In the genomic region with DNA sequence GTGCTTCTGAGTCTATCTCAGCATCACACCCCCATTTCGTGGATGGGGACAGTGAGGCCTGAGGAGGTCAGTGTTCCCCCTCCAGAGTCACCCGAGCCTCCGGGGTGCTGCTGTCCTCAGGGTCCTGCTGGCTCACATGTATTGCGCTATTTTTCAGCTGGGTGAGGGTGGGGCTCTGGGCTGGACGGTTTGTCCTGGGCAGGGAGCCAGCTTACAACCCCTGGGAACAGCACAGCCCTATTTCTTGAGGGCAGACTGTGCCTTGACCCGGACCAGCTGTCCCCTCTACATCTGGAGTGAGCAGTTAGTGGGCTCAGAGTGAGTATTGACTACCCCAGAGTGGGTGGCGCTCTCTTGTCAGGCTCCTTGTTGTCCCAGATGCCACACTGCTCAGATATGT, we compare ENCODE assay signal across 10 mouse cellular contexts. TPM values are rescaled to one million over a fixed set of nuclear protein-coding genes. Genes with fewer than 3 reads are reported as not detected.
DNase-seq lines count a peak whose midpoint lies in the region; ATAC-seq and TF ChIP-seq lines count a peak whose summit lies in the region.
"Had no signal": no experiment of that assay in that cellular context is flagged by ENCODE, and none has a peak within 500 bp of the region (broad histone marks: within the 10 kb centered on the region; RNA-seq: fewer than 3 reads in every experiment).

No protein-coding gene starts in this region.

- WGBS in limb, embryonic 14.5 days: 61% methylated on average over 7 of the region's 7 CpGs
- 78% methylated on average over 7 of the region's 7 CpGs for WGBS in limb, embryonic 10.5 days
- WGBS in stomach, embryonic 16.5 days: 41% methylated on average over 7 of the region's 7 CpGs

- no peak overlapping the region for H3K4me2 ChIP-seq in limb, embryonic 14.5 days (replicated peaks; ENCODE audit: low read depth, low read length, severe bottlenecking)
- H3K4me2 ChIP-seq in stomach, embryonic 16.5 days (ENCODE audit: low read depth, low read length): no peak overlapping the region
- H3K4me2 ChIP-seq: hindbrain, embryonic 12.5 days; limb, embryonic 15.5 days had no signal

- 0 out of 2 replicates have a peak overlapping the region, but pooled peaks have one; percentile 26 for H3K9ac ChIP-seq in limb, embryonic 14.5 days (ENCODE audit: low read depth, low read length, severe bottlenecking)
- peak overlapping the region; percentile 25; the same call in 1 of the 2 replicates for H3K9ac ChIP-seq in stomach, embryonic 16.5 days (ENCODE audit: low read length)
- H3K9ac ChIP-seq: hindbrain, embryonic 12.5 days; limb, embryonic 15.5 days had no signal

- no peak for DNase-seq in limb, embryonic 14.5 days (ENCODE audit: low spot score)
- DNase-seq in limb, embryonic 10.5 days (ENCODE audit: low spot score): no peak
- DNase-seq in gastrocnemius, postnatal 25 days: peak; percentile 84
- DNase-seq in kidney, postnatal 10 days: peak; percentile 65
- DNase-seq in right cerebral cortex, postnatal 10 days (ENCODE audit: low spot score in 2 of 2): no peak

- TF ChIP-seq POLR2A in limb, embryonic 14.5 days (IDR thresholded peaks at IDR 0.05; ENCODE audit: borderline replicate concordance, extremely low read depth, insufficient read depth, insufficient read length): no peak

- no peak overlapping the region for H3K27ac ChIP-seq in limb, embryonic 14.5 days (replicated peaks; ENCODE audit: low read depth, low read length)
- H3K27ac ChIP-seq in limb, embryonic 10.5 days: no peak overlapping the region
- no peak overlapping the region for H3K27ac ChIP-seq in stomach, embryonic 16.5 days (ENCODE audit: low read length)
- H3K27ac ChIP-seq: hindbrain, embryonic 12.5 days; limb, embryonic 15.5 days had no signal

- no peak overlapping the region for H3K4me3 ChIP-seq in limb, embryonic 14.5 days (replicated peaks; ENCODE audit: low read length)
- H3K4me3 ChIP-seq in limb, embryonic 10.5 days: no peak overlapping the region
- H3K4me3 ChIP-seq in stomach, embryonic 16.5 days (replicated peaks; ENCODE audit: low read length): no peak overlapping the region
- H3K4me3 ChIP-seq: hindbrain, embryonic 12.5 days; limb, embryonic 15.5 days; myocyte had no signal

- H3K4me1 ChIP-seq in limb, embryonic 14.5 days (ENCODE audit: control insufficient read depth, insufficient read depth, low read length): peaks cover 12% of the 10 kb centered on the region; the same call in 1 of the 2 replicates
- H3K4me1 ChIP-seq in limb, embryonic 10.5 days: peaks cover 31% of the 10 kb centered on the region
- peaks cover 25% of the 10 kb centered on the region for H3K4me1 ChIP-seq in stomach, embryonic 16.5 days (ENCODE audit: control insufficient read depth, insufficient read depth, low read length)

- 0 out of 2 replicates have a peak, but pooled peaks have one; percentile 17 for ATAC-seq in limb, embryonic 14.5 days (ENCODE audit: low FRiP score, low read depth)
- ATAC-seq in stomach, embryonic 16.5 days (ENCODE audit: insufficient read depth, low FRiP score): peak; percentile 68
- no peak for ATAC-seq in cerebellum, adult (ENCODE audit: insufficient number of reproducible peaks, low FRiP score, low TSS enrichment)

- H3K36me3 ChIP-seq in limb, embryonic 14.5 days (ENCODE audit: control insufficient read depth, insufficient read depth, low read length): peaks cover 4% of the 10 kb centered on the region
- no peaks in the 10 kb centered on the region for H3K36me3 ChIP-seq in limb, embryonic 10.5 days
- no peaks in the 10 kb centered on the region for H3K36me3 ChIP-seq in stomach, embryonic 16.5 days (ENCODE audit: control insufficient read depth, insufficient read depth, low read length)
- H3K36me3 ChIP-seq: hindbrain, embryonic 12.5 days had no signal

- H3K9me3 ChIP-seq in limb, embryonic 14.5 days (ENCODE audit: control insufficient read depth, low read length): no peaks in the 10 kb centered on the region
- no peaks in the 10 kb centered on the region for H3K9me3 ChIP-seq in limb, embryonic 10.5 days (replicated peaks)
- H3K9me3 ChIP-seq in stomach, embryonic 16.5 days (replicated peaks; ENCODE audit: control insufficient read depth, low read length): no peaks in the 10 kb centered on the region
- H3K9me3 ChIP-seq: hindbrain, embryonic 12.5 days; limb, embryonic 15.5 days had no signal

- H3K27me3 ChIP-seq in limb, embryonic 14.5 days (ENCODE audit: control insufficient read depth, insufficient read depth, low read length): no peaks in the 10 kb centered on the region
- 0 out of 2 replicates have a peak, but pooled peaks cover 8% of the 10 kb centered on the region for H3K27me3 ChIP-seq in limb, embryonic 10.5 days (ENCODE audit: low read depth, poor library complexity, severe bottlenecking)
- no peaks in the 10 kb centered on the region for H3K27me3 ChIP-seq in stomach, embryonic 16.5 days (ENCODE audit: control insufficient read depth, insufficient read depth, low read length)
- H3K27me3 ChIP-seq: hindbrain, embryonic 12.5 days had no signal

RNA-seq across cellular contexts. Expression of a gene that starts 37.9 kb away (rescaled TPM):
- 19.2 and 28.5 TPM in 2 replicates for polyA plus RNA-seq in limb, embryonic 14.5 days (2012; rRNA removed)
- polyA plus RNA-seq in limb, embryonic 14.5 days (2014; fragmentation: Nextera tagmentation; extraction: Ambion mirVana): 12.7 and 15.5 TPM in 2 replicates
- polyA plus RNA-seq in limb, embryonic 10.5 days (2016; fragmentation: Nextera tagmentation; extraction: Ambion mirVana): 1.2 and 3.3 TPM in 2 replicates
- total RNA-seq in gastrocnemius, postnatal 25 days (2021): 1 to 10 TPM; 1.8 to 2.0 TPM
- 4.7 and 5.4 TPM in 2 replicates for polyA plus RNA-seq in stomach, embryonic 16.5 days (2015; fragmentation: Nextera tagmentation; extraction: Ambion mirVana)

RNA-seq across cellular contexts. Expression of a gene that starts 44.9 kb away (rescaled TPM):
- 12.1 and 14.8 TPM in 2 replicates for polyA plus RNA-seq in limb, embryonic 14.5 days (2012; rRNA removed)
- 6.7 and 6.9 TPM in 2 replicates for polyA plus RNA-seq in limb, embryonic 14.5 days (2014; fragmentation: Nextera tagmentation; extraction: Ambion mirVana)
- 3.7 and 5.5 TPM in 2 replicates for polyA plus RNA-seq in limb, embryonic 10.5 days (2016; fragmentation: Nextera tagmentation; extraction: Ambion mirVana)
- total RNA-seq in gastrocnemius, postnatal 25 days (2021): 10 to 100 TPM; 47.9 to 52.3 TPM
- 123 and 133 TPM in 2 replicates for polyA plus RNA-seq in stomach, embryonic 16.5 days (2015; fragmentation: Nextera tagmentation; extraction: Ambion mirVana)

Comparison
In these comparisons a context has a peak if more than half of its experiments do, and no peak if none do; other contexts are left out.
1. DNase-seq: peak in gastrocnemius, postnatal 25 days (single experiment) and kidney, postnatal 10 days (single experiment); none in limb, embryonic 14.5 days (single experiment), limb, embryonic 10.5 days (single experiment) and right cerebral cortex, postnatal 10 days (0 of 2).